Mouse (Mus musculus): ENCODE data around the gene Olfr315. TPM values are rescaled to one million over a fixed set of nuclear protein-coding genes. Genes with fewer than 3 reads are reported as not detected.

Gene Olfr315
- not detected for polyA plus RNA-seq (2017; shearing (Covaris generic))

DNA sequence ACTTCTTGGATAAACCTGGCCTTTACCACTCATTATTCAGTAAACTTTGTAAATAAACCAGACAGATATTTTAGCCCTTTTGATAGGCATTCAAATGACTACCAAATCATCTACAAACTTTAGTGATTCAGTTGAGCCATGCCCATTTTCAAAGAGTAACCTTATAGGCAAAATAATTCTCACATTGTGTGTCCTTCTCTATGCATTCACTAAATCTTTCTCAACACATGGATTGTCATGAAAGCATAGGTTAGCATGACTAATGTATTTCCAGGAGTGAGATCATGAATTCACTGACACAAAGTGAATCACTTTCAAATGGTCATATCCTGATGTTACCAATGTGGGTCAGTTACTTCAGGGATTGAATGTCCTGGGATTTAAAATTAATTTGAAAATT is at the start of gene Olfr315:
Olfr315 (plus strand) TSS at position 301 of the 400 bp plus-strand sequence.

DNA sequence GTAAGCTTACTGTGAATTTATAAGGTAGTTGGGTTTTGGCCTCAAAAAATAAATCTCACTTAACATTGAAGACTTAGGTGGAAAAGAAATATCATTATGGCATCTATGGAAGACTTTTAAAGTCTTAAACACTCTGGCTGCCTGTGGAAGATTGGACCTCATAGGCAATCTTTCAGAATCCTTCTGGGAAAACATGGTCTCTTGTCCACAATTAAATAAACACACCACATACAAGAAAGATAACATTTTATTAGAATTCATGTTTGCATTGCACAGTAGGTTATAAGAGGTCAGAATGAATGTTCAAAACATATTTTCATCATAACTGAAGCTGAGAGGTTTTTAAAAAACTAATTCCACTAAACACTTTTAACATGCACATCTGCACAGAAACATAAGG is 49.1 kb upstream of the Olfr315 start, which contains the start of gene Olfr318:
Olfr318 (minus strand) TSS at position 101 of the 400 bp plus-strand sequence.

GRCm38 (mm10) chr11:58738792-58739262 is 34.2 kb upstream of the Olfr315 start, which contains the start of gene Olfr317:
Gene Olfr317 (minus strand): TSS chr11:58739212.

GRCm38 (mm10) chr11:58752434-58752833 is 20.6 kb upstream of the Olfr315 start, which contains the start of gene Olfr316:
Gene Olfr316 (plus strand): TSS chr11:58752734.

GRCm38 (mm10) chr11:58782480-58783089 is 9.6 kb downstream of the Olfr315 start, which contains the start of gene Olfr314:
Gene Olfr314 (plus strand): TSS chr11:58782952.

GRCm38 (mm10) chr11:58801558-58802228 is 28.7 kb downstream of the Olfr315 start, which contains the start of gene Fam183b:
Gene Fam183b (minus strand): TSS chr11:58801960.

DNA sequence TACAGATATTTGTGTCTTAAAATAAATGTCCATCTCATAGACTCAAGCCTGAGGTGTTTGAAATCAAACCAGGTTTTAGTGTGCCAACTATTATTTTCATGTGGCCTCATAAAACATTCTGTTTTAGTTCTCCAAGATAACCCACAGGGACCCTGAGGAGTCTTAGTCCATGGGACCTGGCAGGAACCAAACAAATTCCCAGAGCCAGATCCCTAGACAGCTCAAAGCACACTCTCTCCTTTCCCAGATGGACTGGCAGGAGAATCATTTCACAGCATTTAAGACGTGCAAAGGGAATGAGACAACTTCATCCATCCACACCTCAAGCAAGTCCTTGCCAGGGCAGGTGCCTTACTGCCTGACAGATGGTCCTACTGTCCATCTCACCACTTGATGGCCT is 41.7 kb downstream of the Olfr315 start, which contains the start of gene Olfr313:
Olfr313 (plus strand) TSS at position 301 of the 400 bp plus-strand sequence.

DNA sequence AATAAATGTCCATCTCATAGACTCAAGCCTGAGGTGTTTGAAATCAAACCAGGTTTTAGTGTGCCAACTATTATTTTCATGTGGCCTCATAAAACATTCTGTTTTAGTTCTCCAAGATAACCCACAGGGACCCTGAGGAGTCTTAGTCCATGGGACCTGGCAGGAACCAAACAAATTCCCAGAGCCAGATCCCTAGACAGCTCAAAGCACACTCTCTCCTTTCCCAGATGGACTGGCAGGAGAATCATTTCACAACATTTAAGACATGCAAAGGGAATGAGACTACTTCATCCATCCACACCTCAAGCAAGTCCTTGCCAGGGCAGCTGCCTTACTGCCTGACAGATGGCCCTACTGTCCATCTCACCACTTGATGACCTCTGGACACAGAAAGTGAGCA is 55.9 kb downstream of the Olfr315 start, which contains the start of gene Olfr312:
Olfr312 (plus strand) TSS at position 301 of the 400 bp plus-strand sequence.

Other genes starting within 250 kb of the Olfr315 start
- gene Olfr330, start 238.4 kb upstream of the Olfr315 start, polyA plus RNA-seq (2017; shearing (Covaris generic)), result 0.41 TPM
- not detected for gene Olfr329-ps, start 226.8 kb upstream of the Olfr315 start, polyA plus RNA-seq (2017; shearing (Covaris generic))
- 0.19 TPM for gene Olfr328, start 217.6 kb upstream of the Olfr315 start, polyA plus RNA-seq (2017; shearing (Covaris generic))
- gene Olfr224, start 202.6 kb upstream of the Olfr315 start, polyA plus RNA-seq (2017; shearing (Covaris generic)), result not detected
- not detected for gene Olfr325, start 195.5 kb upstream of the Olfr315 start, polyA plus RNA-seq (2017; shearing (Covaris generic))
- gene Olfr324, start 178.1 kb upstream of the Olfr315 start, polyA plus RNA-seq (2017; shearing (Covaris generic)), result not detected
- not detected for gene 2210407C18Rik, start 157.1 kb upstream of the Olfr315 start, polyA plus RNA-seq (2017; shearing (Covaris generic))
- not detected for gene Olfr323, start 142.7 kb upstream of the Olfr315 start, polyA plus RNA-seq (2017; shearing (Covaris generic))
- gene Trim58, start 132.7 kb upstream of the Olfr315 start, polyA plus RNA-seq (2017; shearing (Covaris generic)), result not detected
- not detected for gene Olfr322, start 114.4 kb upstream of the Olfr315 start, polyA plus RNA-seq (2017; shearing (Covaris generic))
- gene Olfr320, start 92.1 kb upstream of the Olfr315 start, polyA plus RNA-seq (2017; shearing (Covaris generic)), result not detected
- gene Olfr319, start 74.0 kb upstream of the Olfr315 start, polyA plus RNA-seq (2017; shearing (Covaris generic)), result not detected
- not detected for gene Olfr318, start 49.2 kb upstream of the Olfr315 start, polyA plus RNA-seq (2017; shearing (Covaris generic))
- gene Olfr317, start 34.0 kb upstream of the Olfr315 start, polyA plus RNA-seq (2017; shearing (Covaris generic)), result not detected
- not detected for gene Olfr316, start 20.5 kb upstream of the Olfr315 start, polyA plus RNA-seq (2017; shearing (Covaris generic))
- not detected for gene Olfr314, start 9.8 kb downstream of the Olfr315 start, polyA plus RNA-seq (2017; shearing (Covaris generic))
- gene Fam183b, start 28.8 kb downstream of the Olfr315 start, polyA plus RNA-seq (2017; shearing (Covaris generic)), result not detected
- gene Olfr313, start 41.8 kb downstream of the Olfr315 start, polyA plus RNA-seq (2017; shearing (Covaris generic)), result not detected
- gene Olfr312, start 56.0 kb downstream of the Olfr315 start, polyA plus RNA-seq (2017; shearing (Covaris generic)), result 0.12 TPM
- gene Olfr311, start 66.1 kb downstream of the Olfr315 start, polyA plus RNA-seq (2017; shearing (Covaris generic)), result not detected
- gene Gm12258, start 74.0 kb downstream of the Olfr315 start, polyA plus RNA-seq (2017; shearing (Covaris generic)), result 1.7 TPM
- 3.0 TPM for gene 2810021J22Rik, start 94.0 kb downstream of the Olfr315 start, polyA plus RNA-seq (2017; shearing (Covaris generic))
- gene Zfp39, start 131.0 kb downstream of the Olfr315 start, polyA plus RNA-seq (2017; shearing (Covaris generic)), result 3.0 TPM
- not detected for gene Btnl10, start 144.7 kb downstream of the Olfr315 start, polyA plus RNA-seq (2017; shearing (Covaris generic))
- gene Rnf187, start 165.7 kb downstream of the Olfr315 start, polyA plus RNA-seq (2017; shearing (Covaris generic)), result 199 TPM
- 13.5 TPM for gene Hist3h2ba, start 175.7 kb downstream of the Olfr315 start, polyA plus RNA-seq (2017; shearing (Covaris generic))
- gene Hist3h2a, start 181.5 kb downstream of the Olfr315 start, polyA plus RNA-seq (2017; shearing (Covaris generic)), result 23.4 TPM
- 0.30 TPM for gene Trim17, start 181.5 kb downstream of the Olfr315 start, polyA plus RNA-seq (2017; shearing (Covaris generic))
- 35.4 TPM for gene Trim11, start 204.9 kb downstream of the Olfr315 start, polyA plus RNA-seq (2017; shearing (Covaris generic))

Measured in effector memory CD4-positive, alpha-beta T cell, adult 5 months (primary cell).